Mouse (Mus musculus) embryo, embryonic 11 days (tissue): Measurements from ENCODE around the gene Rtraf.
A peak's percentile ranks its signal among the peaks of the same experiment; 100 is the strongest.

ENCODE experiments used
- DNase-seq: peaks from one replicate; pipeline ENCODE4 v3.0.0-alpha.2; 2015

The Rtraf gene

GRCm38 (mm10) chr14:19796541-19797304 is 26.9 kb downstream of the Rtraf start:
- no peak for DNase-seq

GRCm38 (mm10) chr14:19794881-19795280 is 28.7 kb downstream of the Rtraf start:
- no peak for DNase-seq

GRCm38 (mm10) chr14:19788443-19788842 is 35.2 kb downstream of the Rtraf start:
- no peak for DNase-seq

- no peak for DNase-seq
These were observed 37.6 kb downstream of the Rtraf start for GRCm38 (mm10) chr14:19785797-19786588.

- no peak for DNase-seq
These were observed 45.7 kb downstream of the Rtraf start for GRCm38 (mm10) chr14:19777945-19778344.

- no peak for DNase-seq
These were observed 46.3 kb downstream of the Rtraf start for GRCm38 (mm10) chr14:19777365-19777764.

- peak; percentile 69 for DNase-seq
These were observed 46.7 kb downstream of the Rtraf start for GRCm38 (mm10) chr14:19776890-19777289.

- DNase-seq, result no peak
These were observed 47.4 kb downstream of the Rtraf start for GRCm38 (mm10) chr14:19776179-19776578.

- DNase-seq, result no peak
These were observed 48.1 kb downstream of the Rtraf start for GRCm38 (mm10) chr14:19775491-19775890.

- no peak for DNase-seq
These were observed 49.5 kb downstream of the Rtraf start for GRCm38 (mm10) chr14:19774036-19774628.

- DNase-seq, result no peak
These were observed 52.5 kb downstream of the Rtraf start for GRCm38 (mm10) chr14:19771173-19771572.

- DNase-seq, result peak; percentile 67
These were observed 54.0 kb downstream of the Rtraf start for GRCm38 (mm10) chr14:19769441-19770200.

GRCm38 (mm10) chr14:19768648-19769047 is 55.0 kb downstream of the Rtraf start:
- no peak for DNase-seq

- DNase-seq, result no peak
These were observed 57.3 kb downstream of the Rtraf start for GRCm38 (mm10) chr14:19766380-19766649.

- DNase-seq, result no peak
These were observed 57.9 kb downstream of the Rtraf start for GRCm38 (mm10) chr14:19765539-19766379.

- no peak for DNase-seq
These were observed 59.3 kb downstream of the Rtraf start for GRCm38 (mm10) chr14:19764331-19764730.

GRCm38 (mm10) chr14:19763527-19763926 is 60.1 kb downstream of the Rtraf start:
- peak; percentile 39 for DNase-seq

GRCm38 (mm10) chr14:19762014-19762413 is 61.6 kb downstream of the Rtraf start:
- DNase-seq, result no peak
